Mouse (Mus musculus): ENCODE measurements around the gene Chst8.

Chst8 gene

DNA sequence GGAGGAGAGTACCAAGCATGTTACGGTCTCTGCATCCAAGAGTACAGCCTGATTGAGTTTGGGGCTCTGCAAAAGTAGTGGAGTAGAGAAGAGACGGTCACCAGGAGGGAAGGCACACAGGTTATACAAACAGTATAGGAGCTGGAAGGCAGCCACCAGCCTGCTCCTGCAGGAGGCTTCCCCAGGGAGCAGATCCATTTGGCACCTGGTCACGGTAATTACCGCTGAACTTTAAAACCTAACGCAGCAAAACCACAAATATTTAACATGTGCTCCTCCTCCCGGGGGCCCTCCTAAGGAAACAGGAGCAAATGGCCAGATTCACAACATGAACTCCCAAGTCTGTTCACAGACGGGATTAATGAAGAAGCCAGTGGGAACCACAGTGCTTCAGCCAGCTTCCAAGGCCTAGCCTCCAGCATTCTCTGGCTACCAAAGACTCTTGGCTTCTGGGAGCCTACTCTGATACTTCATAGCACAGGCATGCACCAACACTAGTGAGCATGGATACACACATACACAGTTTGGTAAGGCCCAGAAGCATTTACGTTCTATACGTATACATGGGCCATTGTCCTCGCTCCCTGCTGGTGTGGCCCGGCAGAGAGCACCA lies 97.6 kb downstream of the Chst8 start:
- ChIA-PET POLR2A (interaction anchor here in 1 of 4 experiments (0.9 to 1.2 kb wide), 3 partner anchors 17 to 110 kb away, joined by 3 to 4 read pairs (median 3); no protein-coding TSS in a partner anchor), CTCF (interaction anchor here in 1 of 4 experiments (0.7 to 0.9 kb wide), 2 partner anchors 34 to 38 kb away, joined by 3 read pairs; no protein-coding TSS in a partner anchor)

DNA sequence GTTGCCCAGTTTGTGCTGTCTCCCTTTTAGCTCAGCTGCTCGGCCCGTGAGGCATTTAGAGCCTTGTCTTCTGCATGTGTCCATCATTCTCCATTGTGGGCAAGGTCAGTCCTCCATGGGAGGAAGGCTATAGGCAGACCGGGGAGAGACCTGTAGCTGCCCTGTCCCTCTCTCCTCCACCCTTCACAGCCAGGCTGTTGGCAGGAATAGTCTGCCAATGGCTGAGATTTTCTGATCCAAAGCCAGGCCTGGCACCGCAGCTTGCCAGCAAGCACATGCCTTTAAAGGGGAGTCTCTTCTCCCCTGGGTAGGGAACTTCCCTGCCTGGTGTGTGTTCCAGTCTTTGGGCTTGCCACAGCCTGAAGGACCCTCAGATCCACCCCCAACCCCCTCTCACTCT lies 103.4 kb downstream of the Chst8 start:
- CTCF ChIA-PET: interaction anchor here in 1 of 4 experiments (0.8 to 1.4 kb wide), 2 partner anchors 13 to 40 kb away, joined by 4 to 6 read pairs; no protein-coding TSS in a partner anchor
- POLR2A ChIA-PET: interaction anchor here in 2 of 4 experiments (0.7 to 2.0 kb wide), 2 partner anchors 12 to 117 kb away, joined by 3 to 4 read pairs; no protein-coding TSS in a partner anchor

DNA sequence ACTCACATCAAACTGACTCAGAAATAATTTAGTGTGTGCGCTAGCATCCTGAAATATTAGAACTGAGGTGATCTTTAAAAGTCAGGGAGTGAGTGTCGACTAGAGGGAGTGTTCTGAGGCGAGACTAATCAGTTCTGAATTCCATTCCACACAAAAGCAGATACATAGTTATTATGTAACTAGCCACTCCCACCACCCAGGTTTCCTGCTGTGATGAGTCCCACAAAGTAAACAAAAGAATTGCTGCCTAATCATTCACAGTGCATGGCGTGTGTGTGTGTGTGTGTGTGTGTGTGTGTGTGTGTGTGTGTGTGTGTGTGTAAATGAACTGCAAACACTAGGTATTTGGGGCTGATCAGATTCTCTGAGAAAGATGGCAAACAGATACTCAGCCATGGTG lies 108.1 kb downstream of the Chst8 start:
- POLR2A ChIA-PET: no interaction called here
- CTCF ChIA-PET: no interaction called here

DNA sequence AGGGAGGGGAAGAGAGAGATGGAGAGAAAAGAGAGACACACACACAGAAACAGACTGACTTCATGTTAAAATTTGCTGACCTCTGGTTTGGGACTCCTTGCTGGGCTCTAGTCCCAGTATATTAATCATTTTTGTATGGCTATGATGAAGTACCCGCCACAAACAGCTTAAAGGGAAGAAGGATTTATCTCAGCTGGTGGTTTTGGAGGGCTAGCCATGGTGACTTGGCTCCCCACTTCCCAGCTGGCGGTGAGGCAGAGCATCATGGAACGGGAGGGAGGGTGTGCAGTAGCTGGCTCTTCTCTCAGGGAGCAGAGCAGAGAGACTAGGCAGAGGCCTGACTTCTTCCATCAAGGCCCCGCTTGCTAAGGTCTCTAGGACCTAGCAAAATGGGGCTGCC lies 109.1 kb downstream of the Chst8 start:
- POLR2A ChIA-PET: interaction anchor here in 1 of 4 experiments (0.6 to 1.5 kb wide), 2 partner anchors 109 to 387 kb away, joined by 3 read pairs; partner anchors contain the start of gene Chst8

DNA sequence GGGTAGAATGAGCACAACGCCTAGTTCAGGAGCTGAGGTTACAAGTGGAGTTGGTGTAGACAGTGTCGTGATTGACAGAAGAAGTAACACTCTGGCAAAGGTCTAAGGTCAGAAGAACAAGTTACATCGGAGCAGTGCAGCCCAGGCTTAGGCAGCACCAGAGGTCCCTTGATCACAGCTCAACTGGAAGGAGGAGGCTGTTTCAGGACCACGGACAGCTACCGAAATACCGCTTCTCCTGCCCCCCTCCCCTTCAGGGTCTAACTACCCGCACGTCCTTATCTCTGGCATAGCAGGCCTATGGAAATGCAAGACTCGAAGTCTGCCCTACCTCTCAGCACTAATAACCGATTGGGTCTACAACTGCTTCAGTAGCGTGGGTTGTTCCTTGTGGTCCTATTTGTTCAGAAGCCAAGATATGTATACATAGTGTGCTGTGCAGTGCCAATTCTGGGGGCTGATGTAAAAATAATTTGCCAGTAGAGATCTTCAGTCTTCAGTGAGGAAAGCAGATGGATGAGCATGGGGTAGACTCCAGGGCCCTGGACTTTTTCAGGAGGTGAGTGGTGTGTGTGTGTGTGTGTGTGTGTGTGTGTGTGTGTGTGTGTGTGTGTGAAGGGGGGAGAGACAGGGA lies 109.7 kb downstream of the Chst8 start:
- ChIA-PET CTCF (interaction anchor here in 1 of 4 experiments (0.6 kb wide), 1 partner anchor 295 kb away, joined by 3 read pairs; no protein-coding TSS in a partner anchor), POLR2A (interaction anchor here in 2 of 4 experiments (0.6 to 1.5 kb wide), 7 partner anchors 10 to 299 kb away, joined by 3 to 9 read pairs (median 3); partner anchors contain the start of gene Chst8 (in 1 of the 2))

More for the DNA sequence above, 109.1 kb downstream of the Chst8 start:
- CTCF ChIA-PET: no interaction called here

DNA sequence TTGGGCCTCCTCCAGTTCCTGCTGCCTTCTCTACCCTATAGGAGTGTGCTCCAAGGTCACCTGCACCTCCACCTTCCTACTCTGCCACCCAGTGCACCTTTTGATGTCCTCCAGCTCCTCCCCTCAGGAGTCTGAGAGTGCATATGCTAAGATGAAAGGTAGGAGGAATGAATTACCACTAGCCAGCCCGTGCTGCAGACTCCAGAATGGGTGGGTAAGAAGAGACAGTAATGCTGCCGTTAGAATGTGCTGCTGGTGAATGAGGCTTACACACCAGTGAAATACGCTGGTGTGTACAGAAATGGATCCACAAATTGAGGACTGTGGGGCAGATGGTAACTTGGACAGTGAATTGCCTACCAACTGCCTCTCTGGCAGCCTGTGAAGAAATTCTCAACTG lies 112.6 kb downstream of the Chst8 start:
- ChIA-PET CTCF (interaction anchor here in 2 of 4 experiments (0.6 to 1.1 kb wide), 2 partner anchors 23 to 503 kb away, joined by 3 to 6 read pairs; no protein-coding TSS in a partner anchor), POLR2A (interaction anchor here in 3 of 4 experiments (0.6 to 1.1 kb wide), 6 partner anchors 9 to 22 kb away, joined by 3 read pairs; no protein-coding TSS in a partner anchor)

DNA sequence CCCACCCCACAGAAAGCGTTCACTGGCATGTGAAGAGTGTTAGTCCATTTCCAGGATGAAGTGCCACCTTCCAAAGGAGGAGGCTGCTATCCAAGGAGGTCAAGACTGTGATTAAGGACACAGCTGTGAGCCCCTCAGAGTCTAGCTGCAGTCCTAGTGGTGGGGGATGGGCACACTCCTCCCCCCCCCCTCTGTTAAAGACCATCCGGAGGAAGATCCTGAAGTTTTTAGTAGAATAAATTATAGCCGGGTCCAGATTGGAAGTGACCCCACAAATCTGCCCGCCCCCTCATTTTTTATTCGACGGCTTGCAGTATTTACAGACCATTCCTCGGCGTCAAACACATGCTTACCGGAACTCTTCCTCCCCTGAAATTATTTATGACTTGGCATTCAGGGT lies 114.3 kb downstream of the Chst8 start:
- CTCF ChIA-PET: no interaction called here
- POLR2A ChIA-PET: interaction anchor here in 2 of 4 experiments (1.0 to 3.7 kb wide), 2 partner anchors 23 to 24 kb away, joined by 4 to 8 read pairs; no protein-coding TSS in a partner anchor

DNA sequence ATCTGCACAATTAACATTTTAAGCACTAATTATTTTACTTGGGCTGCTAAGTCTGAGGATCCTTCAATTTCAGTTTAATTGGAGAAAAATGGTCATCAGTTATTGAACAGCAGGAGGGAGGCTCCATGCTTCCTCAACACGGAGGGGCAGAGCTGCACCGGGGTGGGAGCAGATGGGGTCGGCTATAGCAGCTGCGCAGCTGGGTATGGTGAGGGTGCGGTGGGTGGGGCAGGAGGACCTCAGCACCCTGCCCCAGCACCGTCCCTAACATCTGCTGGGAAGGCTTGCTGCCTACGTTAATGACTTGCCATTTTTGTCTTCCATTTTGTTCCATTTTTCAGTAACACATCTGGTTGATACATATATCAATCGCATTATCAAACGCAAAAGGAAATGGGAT lies 116.4 kb downstream of the Chst8 start:
- ChIA-PET POLR2A (interaction anchor here in 3 of 4 experiments (0.5 to 3.7 kb wide), 4 partner anchors 26 to 78 kb away, joined by 3 to 17 read pairs (median 6); no protein-coding TSS in a partner anchor), CTCF (interaction anchor here (0.5 to 1.5 kb wide), 12 partner anchors 8 to 948 kb away, joined by 3 to 10 read pairs (median 3); no protein-coding TSS in a partner anchor)

DNA sequence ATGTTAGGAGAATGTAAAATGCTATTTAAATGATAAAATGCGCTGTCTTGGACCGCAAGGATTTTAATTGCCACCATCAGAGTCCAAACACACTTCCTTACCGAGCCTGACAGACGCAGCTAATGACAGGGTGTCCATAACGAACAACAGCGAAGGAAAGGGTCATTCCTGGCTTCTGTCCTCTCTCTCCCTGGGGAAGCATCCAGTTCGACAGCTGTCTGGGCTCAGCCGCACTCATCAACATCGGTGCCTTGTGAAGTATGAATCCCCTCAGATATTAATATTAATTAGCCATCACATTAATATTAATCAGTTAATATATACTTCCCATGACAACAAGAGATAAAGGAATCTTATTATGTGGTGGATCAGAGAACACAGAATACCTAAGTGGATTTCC lies 117.6 kb downstream of the Chst8 start:
- CTCF ChIA-PET: interaction anchor here in 2 of 4 experiments (1.2 to 1.5 kb wide), 2 partner anchors 18 to 22 kb away, joined by 3 to 5 read pairs; no protein-coding TSS in a partner anchor
- POLR2A ChIA-PET: interaction anchor here in 3 of 4 experiments (0.5 to 3.7 kb wide), 4 partner anchors 20 to 567 kb away, joined by 3 to 17 read pairs (median 6); no protein-coding TSS in a partner anchor

DNA sequence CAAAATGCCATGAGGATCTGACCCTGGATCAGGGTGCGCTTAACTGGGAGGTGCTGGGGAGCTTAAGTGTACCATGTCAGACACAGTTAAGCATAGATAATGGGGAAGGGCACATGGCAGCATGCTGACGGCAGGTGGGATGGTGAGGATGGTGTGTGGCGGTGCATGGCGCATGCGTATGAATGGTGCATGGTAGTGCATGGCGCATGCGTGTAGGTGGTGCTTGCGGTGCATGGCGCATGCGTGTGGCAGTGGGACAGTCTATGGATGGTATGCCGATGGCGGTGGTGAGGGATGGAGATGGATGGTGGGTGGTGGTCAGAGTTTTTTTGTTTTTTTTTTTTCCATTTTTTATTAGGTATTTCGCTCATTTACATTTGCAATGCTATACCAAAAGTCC lies 118.6 kb downstream of the Chst8 start:
- ChIA-PET POLR2A (interaction anchor here in 1 of 4 experiments (1.5 kb wide), 1 partner anchor 35 kb away, joined by 3 read pairs; no protein-coding TSS in a partner anchor), CTCF (no interaction called here)

DNA sequence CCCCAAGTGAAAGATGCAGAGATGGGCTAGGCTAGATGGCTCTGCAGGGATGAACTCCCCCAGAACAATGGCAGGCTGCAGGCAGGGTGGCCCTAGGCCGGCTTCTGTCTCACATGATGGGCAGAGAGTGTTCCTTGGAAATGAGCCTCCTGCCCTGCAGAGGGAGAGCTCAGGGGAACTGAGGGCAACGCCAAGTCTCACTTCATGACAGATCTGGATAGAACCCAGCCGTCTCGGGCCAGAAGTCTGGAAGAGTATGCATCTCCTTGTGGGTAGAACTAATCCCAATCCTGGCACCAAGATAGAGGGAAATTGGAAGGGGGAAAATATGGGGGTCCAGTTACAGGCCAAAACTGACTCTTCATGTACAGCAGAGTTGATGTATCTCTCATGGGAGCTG lies 119.4 kb downstream of the Chst8 start:
- ChIA-PET POLR2A (interaction anchor here in 1 of 4 experiments (0.9 to 1.5 kb wide), 3 partner anchors 9 to 34 kb away, joined by 3 to 4 read pairs (median 3); no protein-coding TSS in a partner anchor), CTCF (interaction anchor here in 1 of 4 experiments (0.5 kb wide), 1 partner anchor 232 kb away, joined by 4 read pairs; no protein-coding TSS in a partner anchor)

DNA sequence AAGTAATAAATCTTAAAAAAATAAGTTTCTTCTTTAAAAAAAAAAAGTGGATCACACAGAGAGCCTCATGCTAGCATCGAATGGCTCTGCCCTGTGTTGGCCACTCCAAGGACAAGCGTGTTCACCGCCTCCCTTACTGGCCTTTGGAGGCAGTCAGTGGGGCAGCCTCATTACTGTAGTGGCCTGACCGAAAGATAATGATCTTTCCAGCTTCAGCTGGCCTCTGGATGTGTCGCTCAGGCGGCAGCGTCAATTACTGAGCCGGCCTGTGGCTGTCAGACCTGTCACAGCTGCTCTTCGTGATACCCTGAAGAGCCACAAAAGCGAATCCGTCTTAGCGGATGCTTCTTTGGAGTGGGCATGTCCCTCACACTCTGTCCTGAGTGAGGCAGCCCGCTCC lies 122.4 kb downstream of the Chst8 start:
- CTCF ChIA-PET: interaction anchor here in 2 of 4 experiments (0.7 to 1.1 kb wide), 2 partner anchors 14 to 1082 kb away, joined by 3 to 4 read pairs; no protein-coding TSS in a partner anchor

DNA sequence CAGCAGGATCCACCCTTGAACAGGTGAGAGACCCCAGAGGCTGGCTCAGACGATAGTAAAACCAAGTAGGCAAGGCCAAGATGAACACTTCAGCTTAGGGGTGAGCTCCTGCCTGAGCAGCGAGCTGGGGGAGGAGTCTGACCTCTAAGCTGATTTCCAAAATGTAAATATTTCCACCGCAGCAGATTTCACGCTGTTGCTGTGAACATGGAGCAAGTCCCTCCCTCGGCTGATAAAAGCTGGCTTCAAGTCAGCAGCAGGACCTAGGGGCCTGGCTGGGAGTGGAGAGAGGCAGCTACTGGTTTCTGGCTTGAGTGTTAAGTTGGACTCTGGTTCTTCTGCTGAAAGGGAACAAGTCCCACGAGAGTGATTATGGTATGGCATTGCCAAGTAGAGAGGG lies 123.5 kb downstream of the Chst8 start:
- CTCF ChIA-PET: no interaction called here
- POLR2A ChIA-PET: interaction anchor here in 1 of 4 experiments (0.7 kb wide), 1 partner anchor 18 kb away, joined by 3 read pairs; no protein-coding TSS in a partner anchor

More for the DNA sequence above, 122.4 kb downstream of the Chst8 start:
- POLR2A ChIA-PET: interaction anchor here in 3 of 4 experiments (0.6 to 1.6 kb wide), 4 partner anchors 9 to 71 kb away, joined by 3 to 9 read pairs (median 4); no protein-coding TSS in a partner anchor

DNA sequence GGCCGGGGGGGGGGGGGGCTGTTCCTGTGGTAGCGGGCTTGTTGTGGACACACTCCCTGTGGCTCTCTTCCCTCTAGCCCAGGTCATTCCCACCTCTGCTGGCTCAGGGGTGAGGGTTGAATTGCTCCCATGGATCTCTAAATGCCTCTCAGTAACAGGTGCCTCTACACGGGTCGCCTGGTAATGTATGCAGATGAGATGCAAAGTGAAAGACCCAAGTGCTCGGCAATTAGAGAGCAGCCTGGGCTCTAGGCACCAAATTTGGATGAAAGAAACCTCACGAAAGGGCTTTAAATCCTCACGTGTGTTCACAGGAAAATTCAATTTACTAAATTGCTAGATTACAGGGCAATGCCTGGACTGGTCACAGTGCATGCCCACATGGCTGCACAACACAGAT lies 126.7 kb downstream of the Chst8 start:
- ChIA-PET POLR2A (interaction anchor here in 2 of 4 experiments (0.6 to 0.8 kb wide), 2 partner anchors 35 to 71 kb away, joined by 3 to 5 read pairs; no protein-coding TSS in a partner anchor), CTCF (interaction anchor here in 3 of 4 experiments (0.5 to 2.6 kb wide), 6 partner anchors 9 to 335 kb away, joined by 3 to 6 read pairs (median 4); no protein-coding TSS in a partner anchor)

DNA sequence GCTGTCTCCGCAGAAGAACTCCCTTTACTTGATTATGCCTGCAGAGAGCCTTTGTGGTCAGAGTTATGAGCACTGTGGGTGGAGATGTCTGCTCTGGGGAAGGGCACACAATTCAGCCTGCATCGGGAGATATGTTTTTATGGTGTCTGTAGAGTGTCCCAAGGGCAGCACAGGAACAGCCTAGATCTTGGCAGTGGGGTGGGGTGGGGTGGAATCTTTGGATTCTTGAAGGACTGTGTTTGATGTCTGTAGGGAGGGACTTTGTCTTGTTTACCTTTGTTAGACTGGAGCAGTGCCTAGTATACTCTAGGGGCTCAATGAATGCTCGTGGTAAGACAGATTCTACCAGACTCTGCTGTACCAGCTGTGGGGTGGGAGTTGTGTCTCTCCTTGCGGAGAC lies 127.3 kb downstream of the Chst8 start:
- ChIA-PET POLR2A (interaction anchor here in 2 of 4 experiments (0.6 to 0.9 kb wide), 4 partner anchors 34 to 72 kb away, joined by 3 to 5 read pairs (median 3); no protein-coding TSS in a partner anchor), CTCF (interaction anchor here in 3 of 4 experiments (0.5 to 2.6 kb wide), 6 partner anchors 8 to 336 kb away, joined by 3 to 6 read pairs (median 4); no protein-coding TSS in a partner anchor)

DNA sequence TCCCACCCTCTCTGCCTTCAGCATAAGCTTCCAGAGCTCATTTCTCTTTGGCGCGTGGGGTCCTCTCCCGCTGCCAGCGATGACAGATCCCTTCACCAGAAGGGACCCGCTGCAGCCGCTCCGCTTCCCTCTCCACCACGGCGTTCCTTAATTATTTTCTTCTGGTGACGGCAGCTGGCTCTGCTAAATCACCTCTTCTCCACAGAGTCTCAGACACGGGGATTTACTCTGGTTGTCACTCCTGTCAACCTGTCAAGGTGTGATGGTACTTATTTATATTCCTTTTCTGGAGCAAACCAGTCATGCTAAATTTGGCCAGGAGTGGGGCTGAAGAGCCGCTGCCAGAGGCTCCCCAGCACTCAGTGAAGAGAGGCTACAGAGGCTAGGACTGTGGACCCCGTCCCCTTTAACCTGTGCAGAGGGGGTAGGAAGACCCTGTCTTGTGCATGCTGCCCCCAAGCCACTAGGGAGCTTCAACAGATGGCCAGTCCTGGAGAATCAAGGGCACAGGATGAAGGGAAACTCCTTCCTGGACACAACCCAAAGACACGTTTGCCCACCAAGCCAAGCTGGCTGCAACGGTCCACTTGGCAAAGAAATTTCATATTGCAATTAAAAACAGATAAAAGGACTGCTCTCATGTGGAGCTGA lies 131.6 kb downstream of the Chst8 start:
- POLR2A ChIA-PET: interaction anchor here in 2 of 4 experiments (0.8 to 1.6 kb wide), 4 partner anchors 34 to 42 kb away, joined by 3 to 6 read pairs (median 3); no protein-coding TSS in a partner anchor
- CTCF ChIA-PET: interaction anchor here in 3 of 4 experiments (0.6 to 1.5 kb wide), 4 partner anchors 39 to 68 kb away, joined by 3 to 11 read pairs (median 6); no protein-coding TSS in a partner anchor

DNA sequence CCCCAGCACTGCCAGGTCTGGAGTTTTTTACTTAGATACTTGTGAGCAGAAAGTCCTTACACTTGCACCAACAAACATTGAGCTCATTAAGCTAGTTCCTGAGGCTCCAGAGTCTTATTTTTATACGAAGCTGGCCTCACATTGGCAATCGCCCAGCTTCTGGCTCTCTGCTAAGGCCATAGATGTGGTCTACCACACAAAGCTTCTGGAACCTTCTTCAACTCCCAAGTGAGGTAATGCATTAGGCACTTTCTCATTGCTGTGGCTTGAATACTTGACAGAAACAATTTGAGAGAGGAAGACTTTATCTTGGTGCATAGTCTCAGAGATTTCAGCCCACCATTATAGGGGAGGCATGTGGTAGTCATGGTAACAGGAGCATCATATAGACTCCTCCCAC lies 132.6 kb downstream of the Chst8 start:
- ChIA-PET POLR2A (interaction anchor here in 2 of 4 experiments (0.6 to 1.5 kb wide), 3 partner anchors 20 to 84 kb away, joined by 3 to 4 read pairs (median 3); no protein-coding TSS in a partner anchor), CTCF (interaction anchor here in 2 of 4 experiments (1.3 to 1.5 kb wide), 2 partner anchors 40 to 69 kb away, joined by 3 to 4 read pairs; no protein-coding TSS in a partner anchor)

Data from embryonic stem cell, embryonic (primary cell).